Mouse (Mus musculus) left cerebral cortex, postnatal 10 days (tissue): Measurements from ENCODE around the gene Kif13a. TPM values are rescaled to one million over a fixed set of nuclear protein-coding genes. Genes with fewer than 3 reads are reported as not detected.
A peak's percentile ranks its signal among the peaks of the same experiment; 100 is the strongest.

Experiments
- DNase-seq, 2 experiments: peaks; one replicate each; pipeline ENCODE4 v3.0.0; 2021 to 2022; ENCODE audit warnings: low spot score in 2 of 2, mixed read lengths in 1 of 2; ENCODE audit errors: extremely low spot score in 1 of 2
- intact Hi-C: fragments of 180-260 bp; cut with DNase I; formaldehyde crosslinking; loops from one replicate; pipeline ENCODE4 v1.15.1; 2025
- total RNA-seq, 2 experiments: library from RNA; stranded (reverse); gene quantifications; 2 replicates each; pipeline ENCODE4 v1.2.3; 2021

Kif13a gene
- total RNA-seq, 2 experiments from 2014 or later: 29.3 to 33.4 TPM

DNA sequence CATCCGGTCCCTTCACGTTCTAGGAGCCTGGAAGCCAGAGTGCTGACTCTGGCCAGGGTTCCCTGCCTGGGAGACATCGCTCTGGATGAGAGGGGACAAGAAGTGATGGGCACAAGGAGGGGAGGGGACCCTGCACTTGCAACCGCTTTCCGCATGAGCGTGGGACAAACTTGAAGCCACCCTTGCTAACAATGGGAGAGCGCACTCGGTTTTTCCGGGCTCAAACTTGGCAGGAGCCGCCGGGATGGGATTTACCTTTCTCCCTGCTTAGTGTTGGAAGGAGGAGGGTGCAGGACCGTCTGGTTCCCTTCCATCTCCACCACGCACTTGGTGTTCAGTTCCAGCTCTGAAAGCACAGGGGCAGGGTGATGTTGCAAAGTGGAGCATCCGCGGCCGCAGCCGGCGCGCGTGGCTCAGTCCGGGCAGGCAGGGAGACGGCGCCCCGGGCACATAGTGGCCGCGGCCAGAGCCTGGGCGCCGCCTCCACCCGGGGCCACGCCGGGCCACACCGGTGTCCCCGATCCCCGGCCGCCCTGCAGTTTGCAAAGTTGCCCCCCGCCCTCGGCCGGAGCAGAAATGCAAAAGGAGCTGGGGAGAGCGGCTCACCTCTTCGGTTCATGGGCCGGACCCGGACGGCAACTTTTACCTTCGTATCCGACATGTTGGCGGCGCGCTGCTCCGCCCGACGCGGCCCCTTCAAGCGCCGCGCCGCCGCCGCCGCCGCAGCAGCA, 541 bp downstream of the Kif13a start:
- peak in 1 of 2 experiments; percentile 68 for DNase-seq
- intact Hi-C loops: loop anchor here (5.0 kb wide), 1 partner anchor 92 kb away; no protein-coding TSS in a partner anchor

DNA sequence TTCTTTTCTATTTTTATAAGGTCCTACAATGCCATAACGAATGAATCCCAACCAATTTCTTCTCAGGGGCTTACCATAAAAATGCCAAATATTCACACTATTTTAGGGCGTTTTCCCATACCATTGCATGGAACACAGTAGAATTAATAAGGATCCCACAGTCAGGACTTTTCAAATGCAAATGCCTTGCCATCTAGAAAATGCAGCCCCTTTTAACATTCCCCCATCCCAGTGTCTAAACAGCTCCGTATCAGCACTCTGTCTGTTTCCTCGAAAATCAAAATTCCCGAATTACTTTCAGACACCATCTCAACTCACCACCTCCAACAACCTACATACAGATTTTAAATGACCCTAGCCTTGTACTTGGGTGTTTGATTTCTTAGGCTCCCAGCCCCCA, 1.3 kb downstream of the Kif13a start:
- intact Hi-C loops: loop anchor here (5.0 kb wide), 1 partner anchor 91 kb away; no protein-coding TSS in a partner anchor
- DNase-seq: no peak

DNA sequence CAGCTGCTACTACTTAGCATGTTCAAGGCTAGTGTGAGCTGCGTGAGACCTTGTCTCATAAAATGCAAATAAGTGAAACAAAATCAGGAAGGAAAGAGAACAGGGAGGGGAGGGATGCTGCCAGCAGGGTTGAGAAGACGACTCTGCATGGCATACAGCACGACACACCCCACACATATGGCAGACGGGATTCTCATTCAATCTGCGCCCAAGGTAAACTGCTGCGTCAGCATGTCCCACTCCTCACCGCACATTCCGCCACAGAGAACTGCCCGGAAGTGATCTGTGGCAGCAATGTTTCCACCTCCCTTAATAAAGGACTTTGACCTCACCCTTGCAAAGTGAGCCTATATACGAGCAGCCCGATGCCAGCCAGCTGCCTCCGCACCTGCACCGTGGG, 4.0 kb downstream of the Kif13a start:
- intact Hi-C loops: loop anchor here (5.0 kb wide), 1 partner anchor 88 kb away; no protein-coding TSS in a partner anchor

DNA sequence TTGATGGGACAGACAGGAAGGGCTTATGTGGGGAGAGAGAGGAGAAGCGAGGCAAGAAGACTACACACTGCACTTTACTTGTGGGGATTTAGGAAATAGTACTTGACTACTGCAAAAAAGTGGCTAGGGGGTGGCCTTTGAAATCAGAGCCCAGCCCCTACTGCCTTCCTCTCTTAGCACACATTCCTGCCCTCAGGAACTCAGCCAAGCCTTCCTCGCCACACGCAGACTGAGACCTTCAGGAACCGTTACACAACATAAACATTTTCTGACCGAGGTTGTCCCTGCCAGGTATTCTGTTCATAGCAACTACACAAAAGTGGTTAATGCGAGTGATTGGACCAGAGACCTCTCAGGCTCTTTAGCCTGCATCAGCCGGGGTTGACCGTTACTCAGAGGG, 8.1 kb downstream of the Kif13a start:
- no peak for DNase-seq
- intact Hi-C loops: no loop called here

More for the DNA sequence above, 4.0 kb downstream of the Kif13a start:
- DNase-seq: no peak

DNA sequence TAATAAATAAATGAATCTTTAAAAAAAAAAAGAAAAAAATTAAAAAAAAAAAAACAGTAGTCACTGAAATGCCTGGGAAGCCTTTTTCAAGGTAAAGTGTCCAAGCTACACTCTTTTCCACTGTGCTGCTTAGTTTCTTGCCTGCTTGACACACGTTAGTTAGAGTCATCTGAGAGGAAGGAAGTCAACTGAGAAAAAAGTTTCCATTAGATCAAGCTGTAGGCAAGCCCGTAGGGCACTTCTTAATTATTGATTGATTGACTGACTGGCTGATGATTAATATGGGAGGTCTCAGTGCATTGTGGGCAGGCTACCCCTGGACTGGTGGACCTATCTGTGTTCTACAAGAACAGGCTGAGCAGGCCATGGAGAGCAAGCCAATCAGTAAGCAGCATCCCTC, 9.9 kb downstream of the Kif13a start:
- intact Hi-C loops: no loop called here

DNA sequence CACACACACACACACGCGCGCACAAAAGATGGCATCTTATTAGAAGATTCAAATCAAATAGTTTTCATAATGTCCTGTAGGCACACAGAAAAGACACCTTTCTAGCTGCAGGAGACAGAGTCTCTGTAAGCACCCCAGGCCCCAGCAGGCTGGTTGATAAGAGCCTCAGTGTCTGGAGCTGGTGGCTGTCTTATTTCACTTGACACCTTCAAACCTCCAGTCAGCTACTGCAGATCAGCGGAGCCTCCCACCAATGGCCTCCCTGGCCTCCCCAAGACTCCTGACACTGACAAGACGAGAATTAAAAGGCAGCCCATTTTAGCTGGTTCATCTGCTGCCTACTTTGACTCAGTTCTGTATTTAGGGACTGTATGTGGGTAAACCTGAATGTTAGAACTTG, 11.2 kb downstream of the Kif13a start:
- intact Hi-C loops: no loop called here
- no peak for DNase-seq

More for the DNA sequence above, 9.9 kb downstream of the Kif13a start:
- DNase-seq: no peak

DNA sequence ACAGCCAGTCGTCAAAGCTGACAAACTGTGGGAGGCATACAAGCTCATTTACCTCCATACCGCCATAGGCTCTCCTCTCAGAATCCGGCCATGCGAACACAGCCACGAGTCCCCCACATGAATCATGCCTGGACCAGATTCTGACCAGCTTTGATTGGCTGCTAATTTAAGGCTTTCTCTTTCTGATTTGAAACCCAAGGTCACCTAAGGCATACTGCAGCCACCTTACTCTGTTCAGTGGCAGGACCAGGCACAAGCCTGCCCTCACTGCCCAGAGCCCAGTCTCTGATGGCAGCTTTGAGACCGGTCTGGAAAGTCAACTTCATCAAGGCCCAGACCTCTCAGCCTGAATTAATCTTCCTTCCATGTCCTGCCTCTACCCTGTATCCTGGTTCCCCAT, 17.7 kb downstream of the Kif13a start:
- DNase-seq: no peak
- intact Hi-C loops: no loop called here

DNA sequence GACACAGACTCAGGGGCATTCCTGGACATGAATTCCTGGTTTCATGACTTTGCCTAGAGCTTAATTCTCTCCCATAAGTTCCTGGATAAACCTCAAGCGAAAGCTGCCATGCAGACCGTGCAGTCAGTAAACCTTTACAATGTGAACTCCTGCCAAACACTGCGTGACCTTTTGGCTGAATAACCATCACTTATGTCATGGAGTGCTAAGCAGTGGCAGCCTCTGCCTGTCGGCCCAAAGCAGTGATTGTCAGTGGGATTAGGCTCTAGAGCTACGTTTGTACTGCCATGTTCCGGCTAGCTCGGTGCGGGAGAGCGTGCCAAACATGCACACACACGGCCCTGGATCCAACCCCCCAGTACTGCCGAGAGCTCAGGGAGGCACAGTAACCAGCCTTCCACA, 18.6 kb downstream of the Kif13a start:
- intact Hi-C loops: no loop called here
- DNase-seq: no peak

DNA sequence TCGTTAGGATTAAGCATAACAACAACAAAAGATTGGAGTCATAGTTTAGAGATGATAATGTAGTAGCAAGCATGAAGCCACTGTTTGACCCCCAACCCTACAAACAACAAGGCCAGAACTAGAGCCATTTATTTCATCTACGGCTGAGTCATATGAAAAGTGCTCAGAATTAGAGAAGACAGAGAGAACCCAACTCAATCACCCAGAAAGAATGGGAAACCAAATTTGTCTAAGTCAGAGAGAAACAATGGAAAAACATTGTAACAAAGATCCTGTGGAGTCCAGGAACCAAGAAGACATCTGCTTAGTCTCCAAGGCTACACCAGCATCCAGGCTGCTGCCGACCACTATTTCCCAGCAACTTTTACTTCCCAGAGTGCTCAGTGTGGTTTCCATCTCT, 19.7 kb downstream of the Kif13a start:
- DNase-seq: no peak
- intact Hi-C loops: no loop called here

DNA sequence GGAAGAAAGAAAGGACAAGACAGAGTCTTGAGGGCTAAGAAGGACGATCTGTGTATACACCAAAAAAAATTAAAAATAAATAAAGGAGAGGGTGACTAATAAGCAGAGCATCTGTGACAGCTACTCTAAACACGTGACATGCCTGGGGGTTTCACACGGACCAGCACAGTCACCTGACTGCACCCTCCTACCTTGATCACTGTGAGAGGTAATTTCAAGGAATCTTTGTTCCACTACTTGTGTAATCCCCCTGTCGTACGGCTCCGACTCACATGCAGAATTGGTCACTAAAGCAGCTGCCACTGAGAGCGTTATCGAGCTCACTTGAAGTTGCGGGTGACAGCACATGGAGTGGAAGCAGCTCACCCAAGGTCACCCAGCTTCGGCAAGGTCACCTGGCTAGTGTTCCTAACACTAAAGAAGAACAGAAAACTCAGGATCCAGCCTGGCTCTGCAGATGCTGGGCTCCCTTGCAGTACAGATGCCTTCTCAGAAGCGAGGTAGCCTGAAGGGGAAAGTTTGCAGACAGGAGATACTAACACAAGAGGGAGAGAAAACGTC, 20.6 kb downstream of the Kif13a start:
- no peak for DNase-seq
- intact Hi-C loops: no loop called here

DNA sequence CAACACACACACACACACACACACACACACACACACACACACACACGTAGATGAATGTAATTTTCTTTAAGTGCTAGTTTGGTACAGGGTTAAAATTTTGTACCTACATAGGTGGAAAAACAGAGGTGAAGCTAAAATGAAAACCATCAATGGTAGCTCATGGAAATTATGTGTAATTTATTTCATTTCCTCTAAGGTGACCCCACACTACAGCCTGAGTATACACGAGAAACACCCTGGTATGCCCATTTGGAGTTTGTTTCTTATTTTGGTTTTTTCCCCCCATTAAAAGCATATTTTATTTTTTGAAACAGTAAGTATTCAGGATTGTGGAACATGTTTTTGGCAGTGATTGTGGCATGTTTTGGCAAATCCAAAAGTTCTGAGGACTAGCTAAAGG, 21.3 kb downstream of the Kif13a start:
- intact Hi-C loops: no loop called here
- no peak for DNase-seq

DNA sequence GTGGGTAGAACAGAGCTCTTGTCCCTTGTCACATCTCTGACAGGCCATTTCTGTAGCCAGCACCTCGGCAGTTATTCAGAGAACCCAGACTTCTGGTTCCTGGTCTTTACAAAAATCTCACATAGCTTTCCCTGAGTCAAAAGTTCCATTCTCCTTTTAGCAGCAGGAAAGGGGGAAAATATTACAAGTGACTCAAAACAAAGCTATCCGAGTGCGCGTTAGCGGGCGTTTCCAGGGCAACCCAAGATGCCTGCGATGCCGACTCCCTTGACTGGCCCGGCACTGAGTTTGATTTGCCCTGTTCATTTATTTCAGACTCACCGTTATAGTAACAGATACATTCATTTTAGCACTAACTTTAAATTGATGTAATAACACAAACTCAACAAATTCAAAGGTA, 21.8 kb downstream of the Kif13a start:
- intact Hi-C loops: no loop called here

DNA sequence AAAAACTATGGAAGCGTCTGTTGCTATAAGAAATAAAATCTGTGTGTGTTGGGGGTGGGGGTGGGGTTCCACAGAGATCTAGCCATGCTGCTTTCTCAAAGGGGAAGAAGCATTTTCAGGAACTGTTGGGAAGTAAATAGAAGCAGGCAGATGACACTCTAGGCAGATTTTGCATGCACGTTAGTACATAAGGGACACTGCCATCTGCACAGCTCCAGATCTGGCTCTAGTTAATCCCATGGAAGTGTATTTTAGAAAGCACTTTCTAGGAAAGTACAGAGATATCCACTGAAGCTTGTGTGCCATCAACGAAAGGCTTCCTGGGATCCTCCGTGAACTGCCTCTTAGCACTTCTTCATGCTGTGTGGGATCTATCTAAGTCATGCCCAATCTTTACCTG, 22.6 kb downstream of the Kif13a start:
- intact Hi-C loops: no loop called here
- peak in 1 of 2 experiments; percentile 40 for DNase-seq

More for the DNA sequence above, 21.8 kb downstream of the Kif13a start:
- no peak for DNase-seq

DNA sequence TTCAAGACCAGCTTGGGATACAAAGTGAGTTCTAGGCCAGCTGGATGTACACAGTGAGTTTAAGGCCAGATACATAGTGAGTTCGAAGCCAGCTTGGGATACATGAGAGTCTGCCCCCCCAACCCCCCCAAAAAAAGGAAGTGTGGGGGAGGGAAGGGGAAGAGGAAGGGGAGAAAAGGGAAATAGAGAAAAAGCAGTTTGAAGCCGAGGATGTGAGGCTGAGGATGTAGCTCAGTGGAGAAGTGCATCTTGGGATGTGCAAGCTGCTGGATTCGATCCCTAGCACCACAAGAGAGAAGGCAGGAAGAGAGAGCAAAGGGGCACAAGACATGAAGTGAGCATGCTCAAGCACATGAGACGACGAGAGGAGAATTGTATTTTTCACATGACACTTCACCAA, 23.7 kb downstream of the Kif13a start:
- intact Hi-C loops: no loop called here
- DNase-seq: no peak

DNA sequence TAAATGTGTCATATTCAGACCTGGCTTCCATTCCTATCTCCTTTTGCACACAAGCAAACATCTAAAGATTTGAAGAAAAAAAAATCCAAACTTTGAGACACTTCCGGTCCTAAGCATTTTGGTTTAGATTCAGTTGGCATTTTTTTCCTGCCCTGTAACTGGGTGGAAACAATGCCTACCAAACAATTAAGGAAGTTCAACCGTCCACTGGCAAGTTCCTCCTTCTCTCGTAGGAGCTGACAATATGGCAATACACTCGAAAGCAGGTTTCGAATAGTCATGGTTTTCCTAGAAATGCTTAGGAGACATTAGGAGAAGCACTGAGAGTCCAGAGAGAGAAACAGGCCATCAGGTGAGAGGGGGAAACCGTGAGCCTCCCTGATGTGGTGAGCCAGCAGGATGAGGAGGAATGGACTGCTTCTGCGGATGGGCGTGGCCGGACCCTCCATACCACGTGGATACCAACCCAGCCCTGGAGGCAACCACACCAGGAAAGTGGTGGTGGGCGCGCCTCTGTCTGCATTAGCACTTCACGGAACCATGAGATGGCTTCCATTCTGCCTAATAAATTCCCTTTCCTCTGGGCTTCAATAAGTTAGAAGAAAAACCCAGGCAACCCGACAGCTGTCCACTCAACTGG, 24.6 kb downstream of the Kif13a start:
- intact Hi-C loops: loop anchor here (5.0 kb wide), 1 partner anchor 48 kb away; no protein-coding TSS in a partner anchor
- no peak for DNase-seq

DNA sequence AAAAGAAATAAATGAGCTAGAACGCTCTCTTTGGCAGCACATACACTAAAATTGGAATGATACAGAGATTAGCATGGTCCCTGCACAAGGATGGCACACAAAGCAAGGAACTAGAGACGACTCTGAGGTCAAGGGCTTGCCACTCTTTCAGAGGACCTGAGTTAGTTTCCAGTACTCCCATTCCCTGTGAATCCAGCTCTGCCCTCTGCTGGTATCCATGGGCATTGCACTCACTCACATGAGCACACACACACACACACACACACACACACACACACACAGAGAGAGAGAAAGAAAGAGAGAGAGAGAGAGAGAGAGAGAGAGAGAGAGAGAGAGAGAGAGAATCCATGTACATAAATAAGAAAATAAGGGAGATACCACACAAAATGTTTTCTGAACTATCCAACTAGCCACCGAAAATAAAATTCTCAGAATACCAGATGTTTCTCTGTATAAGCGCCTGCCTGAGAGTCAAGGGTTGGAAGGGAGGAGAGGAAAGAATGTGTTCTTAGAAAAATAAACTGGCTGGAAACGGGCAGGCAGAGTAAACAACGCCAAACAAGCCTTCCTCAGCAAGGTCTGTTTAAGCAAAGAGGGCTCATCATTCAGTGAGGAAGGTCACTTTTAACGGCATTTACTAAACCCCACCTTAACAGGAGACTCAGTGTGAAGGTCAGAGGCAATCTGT, 27.0 kb downstream of the Kif13a start:
- intact Hi-C loops: loop anchor here (5.0 kb wide), 1 partner anchor 45 kb away; no protein-coding TSS in a partner anchor
- DNase-seq: no peak

DNA sequence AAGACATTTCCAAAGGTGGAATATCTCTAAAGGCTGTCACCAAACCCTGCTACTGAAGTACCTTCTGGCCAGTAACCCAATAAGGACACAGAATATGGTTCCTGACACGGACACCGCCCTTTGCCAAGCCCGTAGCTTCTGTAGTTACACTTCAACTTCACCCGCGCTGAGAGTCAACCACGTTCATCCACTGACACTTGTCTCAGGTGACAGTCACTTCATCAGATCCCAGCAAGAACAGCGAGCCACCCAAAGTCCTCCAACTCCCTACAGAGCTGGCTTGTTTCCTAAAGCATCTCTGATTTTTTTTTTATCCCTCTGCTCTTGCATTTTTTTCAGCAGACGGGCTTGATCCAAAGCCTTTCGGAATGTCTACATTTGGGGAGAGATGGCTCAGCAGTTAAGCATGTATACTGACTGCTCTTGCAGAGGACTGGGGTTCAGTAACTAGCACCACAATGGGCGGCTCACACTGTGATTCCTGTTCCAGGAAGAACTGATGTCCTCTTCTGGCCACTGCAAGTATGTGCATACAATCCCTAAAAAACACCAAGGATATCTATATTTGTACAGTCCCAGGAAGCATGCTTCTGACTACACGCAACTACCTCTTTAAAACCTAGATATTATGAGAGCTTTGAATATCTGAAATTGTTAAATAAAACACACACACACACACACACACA, 28.7 kb downstream of the Kif13a start:
- intact Hi-C loops: loop anchor here (5.0 kb wide), 1 partner anchor 44 kb away; no protein-coding TSS in a partner anchor
- DNase-seq: no peak

DNA sequence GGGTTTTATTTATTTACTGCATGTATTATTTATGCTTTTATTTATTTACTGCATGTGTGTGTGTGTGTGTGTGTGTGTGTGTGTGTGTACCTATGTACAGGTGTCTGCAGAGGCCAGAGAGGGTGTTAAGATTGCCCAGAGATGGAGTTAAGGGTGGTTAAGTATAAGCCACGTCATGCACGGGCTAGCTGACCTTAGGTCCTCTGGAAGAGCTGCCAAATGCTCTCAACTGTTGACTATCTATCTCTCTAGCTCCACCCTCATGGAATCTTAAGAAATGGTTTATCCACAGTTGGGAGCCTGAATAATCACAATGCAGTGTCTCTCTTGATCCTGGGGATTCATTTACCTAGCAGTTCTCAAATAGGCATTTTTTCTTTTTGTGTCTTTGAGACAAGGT, 30.8 kb downstream of the Kif13a start:
- intact Hi-C loops: no loop called here
- DNase-seq: no peak

DNA sequence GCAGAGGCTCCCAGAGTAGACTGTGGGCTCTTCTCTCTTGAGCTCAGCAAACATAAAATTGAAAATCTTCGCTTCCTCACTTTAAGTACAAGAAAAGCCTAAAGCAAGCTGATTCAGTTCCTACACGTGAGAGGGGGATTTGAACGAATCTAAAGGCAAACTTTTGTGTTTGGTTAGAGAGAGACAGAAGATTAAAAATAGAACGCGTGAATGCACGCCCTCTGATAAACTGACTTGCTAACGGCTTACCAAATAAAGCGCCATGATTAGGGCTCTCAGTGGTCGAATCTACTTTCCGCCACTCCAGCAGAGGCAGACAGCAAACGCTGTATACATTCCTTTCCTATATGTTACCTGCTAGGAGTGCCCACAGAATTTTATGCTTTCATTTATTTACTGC, 31.3 kb downstream of the Kif13a start:
- intact Hi-C loops: no loop called here

More for the DNA sequence above, 31.3 kb downstream of the Kif13a start:
- no peak for DNase-seq
